Mouse (Mus musculus): ENCODE results near the gene Ndufv2. TPM values are rescaled to one million over a fixed set of nuclear protein-coding genes. Genes with fewer than 3 reads are reported as not detected.
"Not testable (repeated sequence)": the region's sequence is repeated elsewhere in the genome, so short reads cannot be mapped to it uniquely, and the experiment has no call there.

Gene Ndufv2
- polyA plus RNA-seq, 1 experiment from 2014 or later, result 423 TPM

GRCm38 (mm10) chr17:66065115-66065514 is 36.2 kb downstream of the Ndufv2 start:
- 77% methylated on average over 4 of the region's 4 CpGs for WGBS
- Histone ChIP-seq H3K27me3 (ENCODE audit: insufficient read depth, low read length) (no peaks in the 10 kb centered on the region), H3K4me2 (replicated peaks; ENCODE audit: low read depth, low read length) (no peak overlapping the region), H3K9me3 (ENCODE audit: low read length) (no peaks in the 10 kb centered on the region), H3K27ac (ENCODE audit: low read length) (no peak overlapping the region), H3K36me3 (ENCODE audit: insufficient read depth, low read length) (no peaks in the 10 kb centered on the region), H3K4me3 (ENCODE audit: low read length) (no peak overlapping the region), H3K9ac (replicated peaks; ENCODE audit: low read length) (no peak overlapping the region), H3K4me1 (ENCODE audit: insufficient read depth, low read length) (no peaks in the 10 kb centered on the region)
- ATAC-seq (ENCODE audit: low FRiP score, low TSS enrichment), result no peak

- ATAC-seq (ENCODE audit: low FRiP score, low TSS enrichment), result no peak
- no peaks in the 10 kb centered on the region for H3K36me3 ChIP-seq (ENCODE audit: insufficient read depth, low read length)
- WGBS, result 40% methylated on average over 8 of the region's 8 CpGs
- no peak overlapping the region; the same call in 1 of the 2 replicates for H3K4me3 ChIP-seq (ENCODE audit: low read length)
- no peaks in the 10 kb centered on the region for H3K9me3 ChIP-seq (ENCODE audit: low read length)
- H3K4me2 ChIP-seq (replicated peaks; ENCODE audit: low read depth, low read length), result 0 out of 2 replicates have a peak overlapping the region, but pooled peaks have one; percentile 32
- no peaks in the 10 kb centered on the region for H3K27me3 ChIP-seq (ENCODE audit: insufficient read depth, low read length)
- no peak overlapping the region for H3K27ac ChIP-seq (ENCODE audit: low read length)
- no peaks in the 10 kb centered on the region for H3K4me1 ChIP-seq (ENCODE audit: insufficient read depth, low read length)
- H3K9ac ChIP-seq (replicated peaks; ENCODE audit: low read length), result 0 out of 2 replicates have a peak overlapping the region, but pooled peaks have one; percentile 34
Measured at GRCm38 (mm10) chr17:66061241-66061938, 40.0 kb downstream of the Ndufv2 start.

GRCm38 (mm10) chr17:66058160-66058559 is 43.2 kb downstream of the Ndufv2 start:
- no peak overlapping the region for H3K4me3 ChIP-seq (ENCODE audit: low read length)
- ATAC-seq (ENCODE audit: low FRiP score, low TSS enrichment), result no peak
- no peaks in the 10 kb centered on the region for H3K27me3 ChIP-seq (ENCODE audit: insufficient read depth, low read length)
- H3K4me1 ChIP-seq (ENCODE audit: insufficient read depth, low read length), result no peaks in the 10 kb centered on the region
- H3K27ac ChIP-seq (ENCODE audit: low read length), result no peak overlapping the region
- no peaks in the 10 kb centered on the region for H3K36me3 ChIP-seq (ENCODE audit: insufficient read depth, low read length)
- H3K4me2 ChIP-seq (replicated peaks; ENCODE audit: low read depth, low read length), result no peak overlapping the region
- H3K9ac ChIP-seq (replicated peaks; ENCODE audit: low read length), result no peak overlapping the region
- H3K9me3 ChIP-seq (ENCODE audit: low read length), result no peaks in the 10 kb centered on the region
- WGBS, result 88% methylated on average over 4 of the region's 4 CpGs

- H3K4me3 ChIP-seq (ENCODE audit: low read length), result no peak overlapping the region
- H3K9ac ChIP-seq (replicated peaks; ENCODE audit: low read length), result no peak overlapping the region
- no peak overlapping the region for H3K27ac ChIP-seq (ENCODE audit: low read length)
- H3K9me3 ChIP-seq (ENCODE audit: low read length), result no peaks in the 10 kb centered on the region
- 70% methylated on average over 2 of the region's 2 CpGs for WGBS
- no peak overlapping the region for H3K4me2 ChIP-seq (replicated peaks; ENCODE audit: low read depth, low read length)
- ATAC-seq (ENCODE audit: low FRiP score, low TSS enrichment), result no peak
- H3K27me3 ChIP-seq (ENCODE audit: insufficient read depth, low read length), result no peaks in the 10 kb centered on the region
- H3K36me3 ChIP-seq (ENCODE audit: insufficient read depth, low read length), result no peaks in the 10 kb centered on the region
- no peaks in the 10 kb centered on the region for H3K4me1 ChIP-seq (ENCODE audit: insufficient read depth, low read length)
Measured at GRCm38 (mm10) chr17:66057145-66057544, 44.2 kb downstream of the Ndufv2 start.

- Histone ChIP-seq H3K27ac (ENCODE audit: low read length) (no peak overlapping the region), H3K9me3 (ENCODE audit: low read length) (no peaks in the 10 kb centered on the region), H3K4me2 (replicated peaks; ENCODE audit: low read depth, low read length) (no peak overlapping the region), H3K36me3 (ENCODE audit: insufficient read depth, low read length) (no peaks in the 10 kb centered on the region), H3K4me1 (ENCODE audit: insufficient read depth, low read length) (no peaks in the 10 kb centered on the region; the same call in 1 of the 2 replicates), H3K4me3 (ENCODE audit: low read length) (no peak overlapping the region), H3K27me3 (ENCODE audit: insufficient read depth, low read length) (no peaks in the 10 kb centered on the region), H3K9ac (replicated peaks; ENCODE audit: low read length) (no peak overlapping the region)
- WGBS, result 72% methylated on average over 4 of the region's 4 CpGs
- ATAC-seq (ENCODE audit: low FRiP score, low TSS enrichment), result no peak
Measured at GRCm38 (mm10) chr17:66053349-66053748, 48.0 kb downstream of the Ndufv2 start.

- H3K9me3 ChIP-seq (ENCODE audit: low read length), result no peaks in the 10 kb centered on the region
- ATAC-seq (ENCODE audit: low FRiP score, low TSS enrichment), result no peak
- 66% methylated on average over 4 of the region's 4 CpGs for WGBS
- H3K9ac ChIP-seq (replicated peaks; ENCODE audit: low read length), result no peak overlapping the region
- no peak overlapping the region for H3K4me3 ChIP-seq (ENCODE audit: low read length)
- H3K27me3 ChIP-seq (ENCODE audit: insufficient read depth, low read length), result no peaks in the 10 kb centered on the region
- H3K4me1 ChIP-seq (ENCODE audit: insufficient read depth, low read length), result no peaks in the 10 kb centered on the region; the same call in 1 of the 2 replicates
- 0 out of 2 replicates have a peak, but pooled peaks cover 3% of the 10 kb centered on the region for H3K36me3 ChIP-seq (ENCODE audit: insufficient read depth, low read length)
- H3K4me2 ChIP-seq (replicated peaks; ENCODE audit: low read depth, low read length), result no peak overlapping the region
- H3K27ac ChIP-seq (ENCODE audit: low read length), result no peak overlapping the region
Measured at GRCm38 (mm10) chr17:66048795-66049194, 52.6 kb downstream of the Ndufv2 start.

GRCm38 (mm10) chr17:66048199-66048598 is 53.2 kb downstream of the Ndufv2 start:
- Histone ChIP-seq H3K36me3 (ENCODE audit: insufficient read depth, low read length) (0 out of 2 replicates have a peak, but pooled peaks cover 3% of the 10 kb centered on the region), H3K9ac (replicated peaks; ENCODE audit: low read length) (no peak overlapping the region), H3K27ac (ENCODE audit: low read length) (no peak overlapping the region), H3K27me3 (ENCODE audit: insufficient read depth, low read length) (no peaks in the 10 kb centered on the region), H3K4me2 (replicated peaks; ENCODE audit: low read depth, low read length) (no peak overlapping the region), H3K4me1 (ENCODE audit: insufficient read depth, low read length) (no peaks in the 10 kb centered on the region; the same call in 1 of the 2 replicates), H3K4me3 (ENCODE audit: low read length) (no peak overlapping the region), H3K9me3 (ENCODE audit: low read length) (no peaks in the 10 kb centered on the region)
- 0 out of 2 replicates have a peak, but pooled peaks have one; percentile 46 for ATAC-seq (ENCODE audit: low FRiP score, low TSS enrichment)
- 51% methylated on average over 5 of the region's 5 CpGs for WGBS

- not testable (repeated sequence) for ATAC-seq (ENCODE audit: low FRiP score, low TSS enrichment); H3K9me3 ChIP-seq (ENCODE audit: low read length)
- 89% methylated on average over 4 of the region's 4 CpGs for WGBS
Measured at GRCm38 (mm10) chr17:66043679-66044078, 57.7 kb downstream of the Ndufv2 start.

GRCm38 (mm10) chr17:66041020-66041419 is 60.3 kb downstream of the Ndufv2 start:
- Histone ChIP-seq H3K4me2 (replicated peaks; ENCODE audit: low read depth, low read length) (no peak overlapping the region), H3K36me3 (ENCODE audit: insufficient read depth, low read length) (0 out of 2 replicates have a peak, but pooled peaks cover 8% of the 10 kb centered on the region), H3K27ac (ENCODE audit: low read length) (no peak overlapping the region), H3K4me1 (ENCODE audit: insufficient read depth, low read length) (no peaks in the 10 kb centered on the region), H3K9ac (replicated peaks; ENCODE audit: low read length) (no peak overlapping the region), H3K27me3 (ENCODE audit: insufficient read depth, low read length) (no peaks in the 10 kb centered on the region), H3K4me3 (ENCODE audit: low read length) (no peak overlapping the region), H3K9me3 (ENCODE audit: low read length) (no peaks in the 10 kb centered on the region)
- no peak for ATAC-seq (ENCODE audit: low FRiP score, low TSS enrichment)
- WGBS, result 63% methylated on average over 5 of the region's 5 CpGs

More at GRCm38 (mm10) chr17:66043679-66044078, 57.7 kb downstream of the Ndufv2 start:
- not testable (repeated sequence) for H3K27ac ChIP-seq (ENCODE audit: low read length); H3K36me3 ChIP-seq (ENCODE audit: insufficient read depth, low read length); H3K4me3 ChIP-seq (ENCODE audit: low read length); H3K9ac ChIP-seq (replicated peaks; ENCODE audit: low read length); H3K4me1 ChIP-seq (ENCODE audit: insufficient read depth, low read length); H3K4me2 ChIP-seq (replicated peaks; ENCODE audit: low read depth, low read length); H3K27me3 ChIP-seq (ENCODE audit: insufficient read depth, low read length)

- H3K4me3 ChIP-seq (ENCODE audit: low read length), result no peak overlapping the region
- H3K9me3 ChIP-seq (ENCODE audit: low read length), result no peaks in the 10 kb centered on the region
- 0 out of 2 replicates have a peak, but pooled peaks cover 5% of the 10 kb centered on the region for H3K36me3 ChIP-seq (ENCODE audit: insufficient read depth, low read length)
- no peak overlapping the region for H3K27ac ChIP-seq (ENCODE audit: low read length)
- H3K4me1 ChIP-seq (ENCODE audit: insufficient read depth, low read length), result no peaks in the 10 kb centered on the region
- no peaks in the 10 kb centered on the region for H3K27me3 ChIP-seq (ENCODE audit: insufficient read depth, low read length)
- no peak overlapping the region for H3K9ac ChIP-seq (replicated peaks; ENCODE audit: low read length)
- 91% methylated on average over 5 of the region's 5 CpGs for WGBS
- no peak overlapping the region for H3K4me2 ChIP-seq (replicated peaks; ENCODE audit: low read depth, low read length)
- ATAC-seq (ENCODE audit: low FRiP score, low TSS enrichment), result no peak
Measured at GRCm38 (mm10) chr17:66033239-66033638, 68.1 kb downstream of the Ndufv2 start.
